Mouse (Mus musculus) G1E (cell line): ENCODE measurements around the gene Abcc5.

Experiments
- CTCF ChIP-seq: IDR thresholded peaks from 2 replicates; pipeline ENCODE4 v1.5.1; 2012; ENCODE audit warnings: low read depth, low read length, inconsistent platforms, mixed read lengths
- GATA1 ChIP-seq: IDR thresholded peaks from 2 replicates; pipeline ENCODE4 v1.6.1; 2012; ENCODE audit warnings: borderline replicate concordance, low read length, inconsistent platforms, mixed read lengths
- GATA2 ChIP-seq: IDR thresholded peaks from 2 replicates; pipeline ENCODE4 v1.6.1; 2012; ENCODE audit warnings: low read depth, low read length, inconsistent platforms, borderline replicate concordance
- POLR2AphosphoS5 ChIP-seq: IDR thresholded peaks from 2 replicates; pipeline ENCODE4 v1.6.1; 2012; ENCODE audit warnings: low read depth, low read length, inconsistent platforms; ENCODE audit not compliant: insufficient replicate concordance
- TAL1 ChIP-seq: conservative IDR thresholded peaks from 2 replicates; pipeline ENCODE4 v1.6.1; 2012; ENCODE audit warnings: low read depth, low read length, inconsistent platforms, mixed read lengths

- no peak for TF ChIP-seq CTCF
- TF ChIP-seq GATA1: no peak
- TF ChIP-seq POLR2AphosphoS5: no peak
- TF ChIP-seq TAL1: no peak
- TF ChIP-seq GATA2: no peak
These were observed 34.4 kb downstream of the Abcc5 start for GRCm38 (mm10) chr16:20391753-20392152.
